Mouse (Mus musculus): ENCODE measurements around the gene Arid5b.

DNA sequence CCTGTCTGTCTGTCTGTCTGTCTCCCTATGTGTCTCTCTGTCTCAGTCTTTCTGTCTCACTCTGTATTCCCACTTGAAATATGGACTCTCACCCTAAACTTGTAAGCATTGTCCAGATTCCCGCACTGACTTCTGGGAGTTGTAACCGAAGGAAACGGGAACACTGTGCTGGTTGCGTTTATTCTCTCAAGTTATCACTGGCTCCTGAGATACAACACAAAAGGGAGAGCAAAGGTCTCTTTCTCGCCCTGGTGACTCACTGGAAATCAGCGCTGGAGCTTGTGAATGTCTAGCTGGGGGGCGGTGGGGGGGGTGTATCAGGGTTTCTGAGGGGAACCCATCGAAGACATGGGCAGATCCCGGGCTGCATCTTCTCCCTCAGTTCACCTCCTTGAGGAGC lies 82.2 kb downstream of the Arid5b start:
- TF ChIP-seq CTCF (conservative IDR thresholded peaks at IDR 0.05; ENCODE audit: insufficient read depth, insufficient read length, low read depth, low read length), result no peak
- TF ChIP-seq POLR2A (IDR thresholded peaks at IDR 0.05; ENCODE audit: low read depth, low read length), result no peak

Measured in kidney, adult 2 months (tissue).